Mouse (Mus musculus): Measurements from ENCODE around the gene Rnf152. TPM values are rescaled to one million over a fixed set of nuclear protein-coding genes. Genes with fewer than 3 reads are reported as not detected.

Gene Rnf152
- polyA plus RNA-seq, 1 experiment from 2014 or later, result 1.5 TPM

GRCm38 (mm10) chr1:105332087-105332731 lies 24.3 kb downstream of the Rnf152 start:
- 86% methylated on average over 8 of the region's 8 CpGs for WGBS
- Histone ChIP-seq H3K27ac (ENCODE audit: low read depth) (no peak overlapping the region), H3K4me2 (no peak overlapping the region), H3K4me1 (ENCODE audit: insufficient read depth) (no peaks in the 10 kb centered on the region), H3K9ac (no peak overlapping the region), H3K27me3 (ENCODE audit: insufficient read depth, low read length) (no peaks in the 10 kb centered on the region), H3K4me3 (ENCODE audit: low read depth, low read length) (no peak overlapping the region), H3K36me3 (ENCODE audit: insufficient read depth) (no peaks in the 10 kb centered on the region), H3K9me3 (ENCODE audit: low read depth, low read length) (no peaks in the 10 kb centered on the region)
- DNase-seq (no peak), ATAC-seq (ENCODE audit: insufficient read depth) (no peak)
- no peak for TF ChIP-seq CTCF (IDR thresholded peaks at IDR 0.05; ENCODE audit: low read depth)

GRCm38 (mm10) chr1:105331605-105332004 lies 24.9 kb downstream of the Rnf152 start:
- WGBS, result 75% methylated on average over 5 of the region's 5 CpGs
- Histone ChIP-seq H3K9ac (no peak overlapping the region), H3K4me2 (no peak overlapping the region), H3K4me1 (ENCODE audit: insufficient read depth) (no peaks in the 10 kb centered on the region), H3K4me3 (ENCODE audit: low read depth, low read length) (no peak overlapping the region), H3K27ac (ENCODE audit: low read depth) (no peak overlapping the region), H3K36me3 (ENCODE audit: insufficient read depth) (no peaks in the 10 kb centered on the region), H3K9me3 (ENCODE audit: low read depth, low read length) (no peaks in the 10 kb centered on the region), H3K27me3 (ENCODE audit: insufficient read depth, low read length) (no peaks in the 10 kb centered on the region)
- DNase-seq, result no peak
- ATAC-seq (ENCODE audit: insufficient read depth), result no peak
- TF ChIP-seq CTCF (IDR thresholded peaks at IDR 0.05; ENCODE audit: low read depth), result no peak

GRCm38 (mm10) chr1:105330581-105331320 lies 25.8 kb downstream of the Rnf152 start:
- Histone ChIP-seq H3K4me1 (ENCODE audit: insufficient read depth) (no peaks in the 10 kb centered on the region), H3K4me3 (ENCODE audit: low read depth, low read length) (no peak overlapping the region), H3K36me3 (ENCODE audit: insufficient read depth) (no peaks in the 10 kb centered on the region), H3K4me2 (no peak overlapping the region), H3K27ac (ENCODE audit: low read depth) (no peak overlapping the region), H3K9me3 (ENCODE audit: low read depth, low read length) (no peaks in the 10 kb centered on the region), H3K27me3 (ENCODE audit: insufficient read depth, low read length) (no peaks in the 10 kb centered on the region), H3K9ac (no peak overlapping the region)
- ATAC-seq (ENCODE audit: insufficient read depth) (no peak), DNase-seq (no peak)
- no peak for TF ChIP-seq CTCF (IDR thresholded peaks at IDR 0.05; ENCODE audit: low read depth)
- WGBS, result 81% methylated on average over 5 of the region's 5 CpGs

- Histone ChIP-seq H3K9ac (no peak overlapping the region), H3K9me3 (ENCODE audit: low read depth, low read length) (no peaks in the 10 kb centered on the region), H3K4me1 (ENCODE audit: insufficient read depth) (no peaks in the 10 kb centered on the region), H3K4me2 (no peak overlapping the region), H3K36me3 (ENCODE audit: insufficient read depth) (no peaks in the 10 kb centered on the region), H3K4me3 (ENCODE audit: low read depth, low read length) (no peak overlapping the region), H3K27me3 (ENCODE audit: insufficient read depth, low read length) (no peaks in the 10 kb centered on the region), H3K27ac (ENCODE audit: low read depth) (no peak overlapping the region)
- DNase-seq (no peak), ATAC-seq (ENCODE audit: insufficient read depth) (no peak)
- TF ChIP-seq CTCF (IDR thresholded peaks at IDR 0.05; ENCODE audit: low read depth), result no peak
- 85% methylated on average over 1 of the region's 1 CpGs for WGBS
Measured at GRCm38 (mm10) chr1:105327789-105328188, 28.7 kb downstream of the Rnf152 start.

GRCm38 (mm10) chr1:105324636-105325035 lies 31.9 kb downstream of the Rnf152 start:
- no peak overlapping the region for H3K4me3 ChIP-seq (ENCODE audit: low read depth, low read length)
- no peak overlapping the region for H3K9ac ChIP-seq
- no peaks in the 10 kb centered on the region for H3K9me3 ChIP-seq (ENCODE audit: low read depth, low read length)
- no peaks in the 10 kb centered on the region for H3K36me3 ChIP-seq (ENCODE audit: insufficient read depth)
- ATAC-seq (ENCODE audit: insufficient read depth) (no peak), DNase-seq (no peak)
- 66% methylated on average over 4 of the region's 4 CpGs for WGBS
- no peak overlapping the region for H3K4me2 ChIP-seq
- no peak overlapping the region for H3K27ac ChIP-seq (ENCODE audit: low read depth)
- H3K27me3 ChIP-seq (ENCODE audit: insufficient read depth, low read length), result no peaks in the 10 kb centered on the region
- no peaks in the 10 kb centered on the region for H3K4me1 ChIP-seq (ENCODE audit: insufficient read depth)
- TF ChIP-seq CTCF (IDR thresholded peaks at IDR 0.05; ENCODE audit: low read depth), result no peak

GRCm38 (mm10) chr1:105314010-105314800 lies 42.3 kb downstream of the Rnf152 start:
- DNase-seq, result no peak
- WGBS, result 72% methylated on average over 3 of the region's 3 CpGs
- no peaks in the 10 kb centered on the region for H3K27me3 ChIP-seq (ENCODE audit: insufficient read depth, low read length)
- no peak overlapping the region for H3K27ac ChIP-seq (ENCODE audit: low read depth)
- no peak overlapping the region for H3K9ac ChIP-seq
- no peaks in the 10 kb centered on the region for H3K4me1 ChIP-seq (ENCODE audit: insufficient read depth)
- no peaks in the 10 kb centered on the region for H3K36me3 ChIP-seq (ENCODE audit: insufficient read depth)
- TF ChIP-seq CTCF (IDR thresholded peaks at IDR 0.05; ENCODE audit: low read depth), result no peak
- H3K4me2 ChIP-seq, result no peak overlapping the region
- no peak for ATAC-seq (ENCODE audit: insufficient read depth)
- no peak overlapping the region for H3K4me3 ChIP-seq (ENCODE audit: low read depth, low read length)
- no peaks in the 10 kb centered on the region for H3K9me3 ChIP-seq (ENCODE audit: low read depth, low read length)

GRCm38 (mm10) chr1:105312601-105312901 lies 44.0 kb downstream of the Rnf152 start:
- WGBS, result 59% methylated on average over 2 of the region's 2 CpGs
- H3K4me3 ChIP-seq (ENCODE audit: low read depth, low read length), result no peak overlapping the region
- no peaks in the 10 kb centered on the region for H3K4me1 ChIP-seq (ENCODE audit: insufficient read depth)
- no peaks in the 10 kb centered on the region for H3K36me3 ChIP-seq (ENCODE audit: insufficient read depth)
- ATAC-seq (ENCODE audit: insufficient read depth) (no peak), DNase-seq (no peak)
- H3K27ac ChIP-seq (ENCODE audit: low read depth), result no peak overlapping the region
- TF ChIP-seq CTCF (IDR thresholded peaks at IDR 0.05; ENCODE audit: low read depth), result no peak
- no peaks in the 10 kb centered on the region for H3K9me3 ChIP-seq (ENCODE audit: low read depth, low read length)
- H3K4me2 ChIP-seq, result no peak overlapping the region
- H3K9ac ChIP-seq, result no peak overlapping the region
- no peaks in the 10 kb centered on the region for H3K27me3 ChIP-seq (ENCODE audit: insufficient read depth, low read length)

All from lung, embryonic 14.5 days (tissue).